Mouse (Mus musculus) c-Kit-negative CD71-positive TER-119-positive erythroid progenitor cells, embryonic 14.5 days (primary cell): ENCODE results near the gene Htr5a.

Experiments
- DNase-seq: peaks from one replicate; pipeline ENCODE4 v3.0.0-alpha.2; 2013; ENCODE audit warnings: low read depth, low spot score

Htr5a gene

DNA sequence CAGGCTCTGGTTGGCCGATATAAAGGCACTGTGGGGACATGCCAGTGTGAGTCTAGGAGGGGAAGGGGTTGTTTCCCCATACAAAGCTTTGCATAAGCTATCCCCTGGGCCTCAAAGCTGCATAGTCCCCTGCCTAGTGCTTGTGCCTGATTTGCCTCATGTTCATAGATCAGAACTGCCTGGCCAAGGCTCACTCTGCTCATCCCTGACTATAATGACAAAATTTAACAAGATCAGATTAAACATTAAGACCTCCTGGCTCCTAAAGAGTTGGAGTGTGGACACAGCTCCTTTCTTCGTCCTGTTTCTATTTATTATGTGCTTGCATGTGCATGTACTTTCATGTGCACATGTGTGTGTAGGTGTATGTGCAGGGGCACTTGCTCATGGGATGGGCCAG is 39.3 kb downstream of the Htr5a start:
- no peak for DNase-seq

DNA sequence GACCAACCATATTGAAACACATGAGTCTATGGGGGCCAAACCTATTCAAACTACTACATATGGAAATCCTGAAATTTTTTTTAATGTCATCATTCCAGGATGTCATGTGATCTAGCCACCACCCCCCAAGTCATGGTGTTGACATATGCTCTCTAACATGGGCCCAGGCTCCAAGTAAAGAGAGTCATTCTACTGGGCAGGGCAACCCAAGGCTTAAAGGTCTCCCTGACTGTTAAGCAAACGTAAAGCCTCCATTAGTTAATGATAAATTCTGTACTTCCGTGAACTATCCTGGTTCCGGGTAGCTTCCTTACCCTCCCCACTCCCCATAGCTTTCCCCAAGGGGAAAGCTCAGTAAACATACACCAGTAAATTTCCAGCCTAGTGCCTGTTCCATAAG is 46.1 kb downstream of the Htr5a start:
- no peak for DNase-seq

DNA sequence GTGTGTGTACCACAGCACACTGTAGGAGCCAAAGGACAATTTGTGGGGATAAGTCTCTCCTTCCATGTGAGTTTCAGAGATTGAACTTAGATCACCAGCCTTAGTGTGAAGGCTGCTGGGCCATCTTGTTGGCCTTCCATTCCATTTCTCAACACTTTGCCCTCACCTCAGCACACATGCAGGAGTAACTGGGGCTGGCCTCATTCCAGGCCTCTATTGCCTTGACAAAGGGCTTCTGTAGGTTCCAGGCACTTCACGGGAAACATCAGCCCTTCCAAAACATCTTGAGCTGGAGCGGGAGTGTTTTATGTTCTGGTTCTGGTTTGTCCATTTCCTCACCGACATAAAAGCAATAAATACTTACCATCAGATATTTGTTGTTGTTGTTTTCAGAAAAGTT is 54.0 kb downstream of the Htr5a start:
- DNase-seq, result no peak

DNA sequence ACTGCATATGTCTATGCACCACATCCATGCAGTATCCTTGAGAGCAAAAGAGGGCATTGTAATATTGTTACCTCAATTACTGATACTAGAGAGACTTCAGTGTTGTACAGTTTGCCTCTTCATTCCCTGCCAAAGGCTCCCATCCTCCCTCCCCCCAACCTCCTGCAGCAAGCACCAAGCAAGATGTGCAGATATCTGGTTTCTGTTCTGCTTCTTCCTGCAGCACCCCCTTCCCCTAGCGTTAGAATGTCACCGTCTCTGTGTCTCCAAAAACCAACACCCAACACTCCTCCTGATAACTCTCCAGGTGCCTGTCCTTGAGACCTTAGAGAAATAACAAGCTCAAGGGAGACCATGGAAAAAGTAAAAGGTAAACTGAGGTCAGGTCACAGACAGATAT is 57.8 kb downstream of the Htr5a start:
- DNase-seq, result no peak

DNA sequence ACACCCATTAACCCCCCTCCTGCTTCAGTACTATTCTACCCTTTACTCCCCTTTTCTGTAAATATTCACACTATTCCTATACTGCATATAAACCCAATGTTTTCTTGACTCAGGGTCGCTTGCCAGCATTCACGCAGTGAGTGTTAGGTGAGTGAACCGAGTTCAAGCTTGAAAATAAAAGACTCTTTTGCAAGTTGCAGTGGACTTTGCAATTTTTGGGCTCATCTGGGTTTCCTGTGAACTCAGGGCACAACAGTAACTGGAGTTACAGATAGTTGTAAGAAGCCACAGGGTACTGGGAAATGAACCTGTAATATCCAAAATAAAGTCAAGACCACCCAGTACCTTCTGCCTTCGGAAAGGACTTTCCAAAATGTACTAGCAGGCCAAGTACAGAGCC is 58.2 kb downstream of the Htr5a start:
- DNase-seq, result no peak
